Mouse (Mus musculus) stomach, postnatal 0 days (tissue): ENCODE data around the gene Mrpl53.

ENCODE experiments used
- CTCF ChIP-seq: IDR thresholded peaks from 2 replicates; pipeline ENCODE4 v1.5.1; 2016; ENCODE audit warnings: antibody characterized with exemption, low read depth, mild to moderate bottlenecking, moderate library complexity
- EP300 ChIP-seq: optimal IDR thresholded peaks from 2 replicates; pipeline ENCODE3; 2016; ENCODE audit warnings: antibody characterized with exemption

DNA sequence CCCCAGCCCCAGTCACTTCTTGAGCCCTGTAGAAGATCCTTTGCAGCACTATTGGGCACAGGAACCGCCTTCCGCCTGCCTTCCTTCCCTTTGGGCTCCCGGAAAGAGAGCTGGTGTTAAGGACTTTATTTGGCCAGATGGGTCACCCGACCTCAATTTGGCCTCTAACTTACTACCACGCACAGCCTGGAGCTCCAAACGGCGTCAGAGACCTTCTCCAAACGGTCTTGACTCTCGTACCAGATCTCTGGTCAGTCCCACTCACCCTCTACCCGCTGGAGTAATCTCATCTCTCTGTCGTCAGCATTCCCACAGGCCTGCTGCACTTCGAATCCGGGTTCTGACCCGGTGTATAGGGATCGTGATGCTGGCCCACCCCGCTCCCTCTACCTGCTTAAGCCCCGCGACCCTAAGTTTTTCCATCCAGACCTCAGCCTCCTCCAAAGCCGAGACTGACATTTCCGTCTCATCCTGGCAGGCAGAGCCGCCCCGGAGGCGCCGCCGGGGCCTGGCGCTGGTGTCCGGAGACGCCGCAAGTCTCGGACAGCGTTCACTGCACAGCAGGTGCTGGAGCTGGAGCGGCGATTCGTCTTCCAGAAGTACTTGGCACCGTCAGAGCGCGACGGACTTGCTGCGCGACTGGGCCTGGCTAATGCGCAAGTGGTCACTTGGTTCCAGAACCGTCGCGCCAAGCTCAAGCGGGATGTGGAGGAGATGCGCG, 21.5 kb upstream of the Mrpl53 start:
- no peak for TF ChIP-seq EP300
- no peak for TF ChIP-seq CTCF
